Mouse (Mus musculus) lung, adult 2 months (tissue): Measurements from ENCODE around the gene Hist1h4c.

Experiments
- CTCF ChIP-seq: fragments of 200-500 bp; IDR thresholded peaks from 2 replicates; pipeline ENCODE4 v1.5.1; 2011; ENCODE audit warnings: mild to moderate bottlenecking, low read length, control low read depth; ENCODE audit not compliant: insufficient read depth
- POLR2A ChIP-seq: fragments of 200-500 bp; IDR thresholded peaks from 2 replicates; pipeline ENCODE4 v1.6.1; 2011; ENCODE audit warnings: low read depth, mild to moderate bottlenecking, control low read depth, low read length, borderline replicate concordance; ENCODE audit errors: extremely low read depth

DNA sequence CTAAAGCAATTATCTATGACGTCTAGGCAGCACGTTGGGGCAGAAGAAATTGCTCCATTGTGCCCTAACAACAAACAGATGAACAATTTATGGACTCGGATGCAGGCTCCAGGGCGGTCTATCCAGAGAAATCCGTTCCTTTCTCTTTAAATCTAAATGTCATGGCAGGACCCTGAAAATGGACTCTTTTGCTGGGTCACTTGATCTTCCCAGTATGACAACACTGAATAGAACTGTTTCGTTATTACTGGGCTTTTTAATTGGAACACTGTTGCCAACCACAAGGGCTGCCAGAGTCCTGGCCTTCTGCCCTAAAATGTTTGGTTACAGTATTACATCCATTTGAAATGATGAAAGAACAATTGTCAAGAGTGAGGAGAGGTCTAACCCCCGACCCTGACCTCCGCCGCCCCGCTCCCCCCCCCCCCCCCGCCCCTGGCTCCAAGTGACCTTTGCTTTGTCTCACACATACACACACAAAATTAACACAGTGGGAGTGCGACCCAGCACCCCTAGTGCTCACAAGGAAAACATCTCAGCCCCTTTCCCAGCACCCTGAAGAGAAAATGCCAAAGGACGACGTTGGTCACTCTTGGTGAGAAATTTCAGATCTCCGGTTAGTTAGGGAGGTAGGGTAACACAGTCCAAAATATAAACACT lies 11.6 kb upstream of the Hist1h4c start:
- TF ChIP-seq CTCF (no peak), POLR2A (no peak)
